Mouse (Mus musculus): Measurements from ENCODE around the gene Clasp2. TPM values are rescaled to one million over a fixed set of nuclear protein-coding genes. Genes with fewer than 3 reads are reported as not detected.
A peak's percentile ranks its signal among the peaks of the same experiment; 100 is the strongest.

Gene Clasp2
- polyA plus RNA-seq, 1 experiment from 2014 or later: 23.1 TPM

- H3K4me2 ChIP-seq: peak overlapping the region; percentile 52
- H3K36me3 ChIP-seq: peaks cover 60% of the 10 kb centered on the region
- 52% methylated on average over 5 of the region's 5 CpGs for WGBS (ENCODE audit: insufficient replicate concordance)
- no peaks in the 10 kb centered on the region for H3K27me3 ChIP-seq (replicated peaks)
- no peak overlapping the region for H3K4me3 ChIP-seq
- peaks cover 22% of the 10 kb centered on the region for H3K4me1 ChIP-seq
- H3K9me3 ChIP-seq (replicated peaks): no peaks in the 10 kb centered on the region
- H3K9ac ChIP-seq: peak overlapping the region; percentile 2; the same call in 1 of the 2 replicates
- peak overlapping the region; percentile 78 for H3K27ac ChIP-seq
- ATAC-seq: peak; percentile 98
Measured at GRCm38 (mm10) chr9:113915789-113916188, 174.5 kb downstream of the Clasp2 start.

- Histone ChIP-seq H3K27me3 (replicated peaks) (no peaks in the 10 kb centered on the region), H3K4me2 (no peak overlapping the region), H3K27ac (no peak overlapping the region), H3K36me3 (peaks cover 53% of the 10 kb centered on the region), H3K9ac (no peak overlapping the region), H3K4me1 (no peaks in the 10 kb centered on the region), H3K4me3 (no peak overlapping the region), H3K9me3 (replicated peaks) (no peaks in the 10 kb centered on the region)
- ATAC-seq: no peak
- WGBS (ENCODE audit: insufficient replicate concordance): 83% methylated on average over 5 of the region's 5 CpGs
Measured at GRCm38 (mm10) chr9:113922677-113923076, 181.4 kb downstream of the Clasp2 start.

GRCm38 (mm10) chr9:113924883-113925282 is 183.6 kb downstream of the Clasp2 start:
- ATAC-seq: no peak
- Histone ChIP-seq H3K9ac (no peak overlapping the region), H3K36me3 (peaks cover 45% of the 10 kb centered on the region), H3K27me3 (replicated peaks) (no peaks in the 10 kb centered on the region), H3K4me3 (no peak overlapping the region), H3K4me1 (peaks cover 7% of the 10 kb centered on the region), H3K27ac (no peak overlapping the region), H3K9me3 (replicated peaks) (no peaks in the 10 kb centered on the region), H3K4me2 (no peak overlapping the region)
- WGBS (ENCODE audit: insufficient replicate concordance): 79% methylated on average over 5 of the region's 5 CpGs

DNA sequence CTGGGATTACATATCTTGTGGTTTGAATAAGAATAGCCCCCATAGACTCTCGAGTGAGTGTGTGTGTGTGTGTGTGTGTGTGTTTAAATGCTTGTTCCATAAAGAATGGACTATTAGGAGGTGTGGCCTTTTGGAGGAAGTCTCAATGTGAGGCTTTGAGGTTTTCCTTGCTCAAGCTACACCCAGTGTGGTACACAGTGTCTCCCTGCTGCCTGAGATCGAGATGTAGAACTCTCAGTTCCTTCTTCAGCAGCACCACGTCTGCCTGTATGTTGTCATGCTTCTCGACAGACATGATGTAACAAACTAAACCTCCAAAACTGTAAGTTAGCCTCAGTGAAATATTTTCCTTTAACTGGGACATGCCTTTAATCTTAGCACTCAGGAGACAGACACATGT is 187.3 kb downstream of the Clasp2 start:
- ATAC-seq: no peak
- peaks cover 24% of the 10 kb centered on the region for H3K4me1 ChIP-seq
- 27% methylated on average over 4 of the region's 4 CpGs for WGBS (ENCODE audit: insufficient replicate concordance)

DNA sequence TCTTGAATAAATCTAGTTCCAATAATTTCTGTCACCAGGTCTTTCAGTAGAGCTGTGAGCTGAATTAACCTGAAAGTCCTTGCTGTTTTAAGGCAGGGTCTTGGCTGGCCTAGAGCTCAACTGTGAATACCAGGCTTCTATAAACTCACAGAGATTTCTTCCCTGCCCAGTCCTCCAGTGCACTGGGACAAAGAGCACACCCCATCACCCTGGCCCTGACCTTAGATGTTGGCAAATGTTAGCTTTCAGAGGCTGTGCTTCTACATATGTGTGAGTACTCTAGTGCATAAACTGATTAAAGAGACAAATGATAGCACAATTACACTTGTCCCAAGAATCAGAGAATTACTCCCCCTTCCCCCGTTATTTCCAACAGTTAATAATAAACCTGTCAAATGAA is 188.4 kb downstream of the Clasp2 start:
- Histone ChIP-seq H3K27ac (peak overlapping the region; percentile 98), H3K4me2 (peak overlapping the region; percentile 73), H3K4me1 (peaks cover 35% of the 10 kb centered on the region), H3K36me3 (peaks cover 5% of the 10 kb centered on the region; the same call in 1 of the 2 replicates), H3K27me3 (replicated peaks) (no peaks in the 10 kb centered on the region), H3K9me3 (replicated peaks) (no peaks in the 10 kb centered on the region), H3K4me3 (peak overlapping the region; percentile 98), H3K9ac (peak overlapping the region; percentile 67; the same call in 1 of the 2 replicates)
- WGBS (ENCODE audit: insufficient replicate concordance): 63% methylated on average over 1 of the region's 1 CpGs
- no peak for ATAC-seq

More for the DNA sequence above, 187.3 kb downstream of the Clasp2 start:
- Histone ChIP-seq H3K9ac (no peak overlapping the region), H3K27ac (no peak overlapping the region), H3K9me3 (replicated peaks) (no peaks in the 10 kb centered on the region), H3K4me2 (no peak overlapping the region), H3K4me3 (no peak overlapping the region), H3K36me3 (peaks cover 15% of the 10 kb centered on the region), H3K27me3 (replicated peaks) (no peaks in the 10 kb centered on the region)

DNA sequence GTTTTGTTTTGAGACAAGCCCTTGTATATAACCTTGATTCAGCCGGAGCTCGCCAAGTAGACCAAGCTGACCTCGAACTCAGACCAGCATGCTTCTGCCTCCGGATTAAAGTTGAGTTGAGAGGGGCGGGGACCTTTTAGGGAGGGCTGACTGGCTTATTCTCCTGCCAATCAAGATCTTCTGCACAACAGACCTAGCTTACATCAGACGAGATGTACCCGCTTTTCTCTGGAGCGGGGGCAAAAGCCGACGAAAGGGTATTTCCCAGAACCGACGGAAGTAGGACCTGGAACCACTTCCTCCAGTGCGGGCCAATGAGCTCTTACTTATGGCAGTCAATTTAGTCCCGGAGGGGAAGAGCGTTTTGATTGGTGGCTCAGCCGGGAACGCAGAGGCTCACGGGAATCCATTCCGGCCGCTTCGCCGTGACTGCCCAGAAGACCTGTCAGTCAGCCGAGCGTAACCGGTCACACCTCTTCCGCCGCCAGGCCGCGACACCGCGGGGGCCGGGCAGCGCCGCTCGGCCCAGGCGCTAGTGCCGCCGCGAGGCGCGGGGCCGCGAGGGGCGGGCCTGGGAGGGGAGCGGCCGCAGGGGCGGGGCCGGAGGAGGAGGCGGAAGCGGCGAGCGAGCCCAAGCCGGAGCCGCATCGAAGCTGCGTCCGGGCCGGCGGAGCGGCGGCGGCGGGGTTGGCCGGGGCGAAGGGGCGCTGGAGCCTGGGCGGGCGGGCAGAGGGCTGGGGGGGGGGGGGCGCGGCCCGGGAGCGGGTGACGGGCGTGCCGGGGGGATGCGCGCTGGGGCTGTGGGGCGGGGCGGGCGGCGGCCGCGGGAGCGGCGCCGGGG is 189.5 kb downstream of the Clasp2 start, which contains the start of gene Ubp1:
Ubp1 (plus strand) TSS at position 401 of the 841 bp plus-strand sequence.
- Histone ChIP-seq H3K4me2 (peak within 1 kb of the TSS; percentile 81), H3K27ac (peak within 1 kb of the TSS; percentile 98), H3K27me3 (replicated peaks) (no peaks in the 10 kb centered on the region), H3K4me1 (peaks cover 45% of the 10 kb centered on the region), H3K9me3 (replicated peaks) (no peaks in the 10 kb centered on the region), H3K4me3 (peak within 1 kb of the TSS; percentile 98), H3K36me3 (0 out of 2 replicates have a peak, but pooled peaks cover under 1% of the 10 kb centered on the region), H3K9ac (peak within 1 kb of the TSS; percentile 100)
- WGBS (ENCODE audit: insufficient replicate concordance): under 1% methylated on average over 36 of the region's 86 CpGs
- ATAC-seq: peak; percentile 97

- under 1% methylated on average over 70 of the region's 91 CpGs for WGBS (ENCODE audit: insufficient replicate concordance)
- ATAC-seq: peak; percentile 20; the same call in 1 of the 2 replicates
Measured at GRCm38 (mm10) chr9:113931375-113932099, 190.3 kb downstream of the Clasp2 start.

GRCm38 (mm10) chr9:113932100-113932470 is 190.8 kb downstream of the Clasp2 start:
- Histone ChIP-seq H3K27ac (peak overlapping the region; percentile 98), H3K36me3 (0 out of 2 replicates have a peak, but pooled peaks cover 6% of the 10 kb centered on the region), H3K4me1 (peaks cover 57% of the 10 kb centered on the region), H3K9me3 (replicated peaks) (no peaks in the 10 kb centered on the region), H3K4me2 (peak overlapping the region; percentile 81), H3K9ac (peak overlapping the region; percentile 100), H3K27me3 (replicated peaks) (no peaks in the 10 kb centered on the region), H3K4me3 (peak overlapping the region; percentile 98)
- no peak for ATAC-seq
- 3% methylated on average over 8 of the region's 8 CpGs for WGBS (ENCODE audit: insufficient replicate concordance)

More at GRCm38 (mm10) chr9:113931375-113932099, 190.3 kb downstream of the Clasp2 start:
- H3K4me2 ChIP-seq: peak overlapping the region; percentile 81
- 0 out of 2 replicates have a peak, but pooled peaks cover 6% of the 10 kb centered on the region for H3K36me3 ChIP-seq
- peak overlapping the region; percentile 98 for H3K4me3 ChIP-seq
- no peaks in the 10 kb centered on the region for H3K9me3 ChIP-seq (replicated peaks)
- peak overlapping the region; percentile 98 for H3K27ac ChIP-seq
- H3K4me1 ChIP-seq: peaks cover 53% of the 10 kb centered on the region
- H3K27me3 ChIP-seq (replicated peaks): no peaks in the 10 kb centered on the region
- H3K9ac ChIP-seq: peak overlapping the region; percentile 100

DNA sequence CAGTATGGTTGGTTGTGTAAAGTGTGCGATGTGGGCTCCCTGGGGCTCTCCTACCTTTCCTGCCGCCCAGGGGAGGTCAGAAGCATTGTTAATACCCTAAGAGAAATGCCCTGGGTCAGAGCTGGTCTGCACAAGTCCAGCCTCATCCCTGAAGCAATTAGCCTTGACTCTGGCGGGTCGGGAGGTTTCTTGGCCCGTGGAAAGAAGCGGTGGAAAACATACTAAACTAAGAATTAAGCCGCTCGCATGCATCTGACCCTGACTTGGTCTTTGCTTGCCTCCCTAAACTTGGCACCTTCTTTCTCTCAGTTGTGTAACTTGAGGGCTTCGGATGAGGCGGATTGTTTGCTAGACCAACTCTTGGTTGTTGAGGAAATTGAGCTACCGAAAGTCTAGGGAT is 191.2 kb downstream of the Clasp2 start:
- Histone ChIP-seq H3K4me1 (peaks cover 61% of the 10 kb centered on the region), H3K4me3 (peak overlapping the region; percentile 98), H3K9me3 (replicated peaks) (no peaks in the 10 kb centered on the region), H3K27ac (peak overlapping the region; percentile 98), H3K4me2 (peak overlapping the region; percentile 81), H3K9ac (peak overlapping the region; percentile 100), H3K27me3 (replicated peaks) (no peaks in the 10 kb centered on the region), H3K36me3 (0 out of 2 replicates have a peak, but pooled peaks cover 6% of the 10 kb centered on the region)
- 13% methylated on average over 11 of the region's 11 CpGs for WGBS (ENCODE audit: insufficient replicate concordance)
- ATAC-seq: no peak

- Histone ChIP-seq H3K27ac (peak overlapping the region; percentile 52), H3K4me2 (peak overlapping the region; percentile 81), H3K9ac (peak overlapping the region; percentile 40; the same call in 1 of the 2 replicates), H3K4me3 (peak overlapping the region; percentile 12; the same call in 1 of the 2 replicates), H3K27me3 (replicated peaks) (no peaks in the 10 kb centered on the region), H3K9me3 (replicated peaks) (no peaks in the 10 kb centered on the region), H3K4me1 (peaks cover 81% of the 10 kb centered on the region), H3K36me3 (peaks cover 13% of the 10 kb centered on the region; the same call in 1 of the 2 replicates)
- 62% methylated on average over 5 of the region's 5 CpGs for WGBS (ENCODE audit: insufficient replicate concordance)
- no peak for ATAC-seq
Measured at GRCm38 (mm10) chr9:113935638-113936037, 194.4 kb downstream of the Clasp2 start.

- H3K36me3 ChIP-seq: peaks cover 17% of the 10 kb centered on the region; the same call in 1 of the 2 replicates
- H3K9ac ChIP-seq: peak overlapping the region; percentile 23; the same call in 1 of the 2 replicates
- H3K27ac ChIP-seq: peak overlapping the region; percentile 93
- ATAC-seq: no peak
- peaks cover 96% of the 10 kb centered on the region for H3K4me1 ChIP-seq
- H3K27me3 ChIP-seq (replicated peaks): no peaks in the 10 kb centered on the region
- WGBS (ENCODE audit: insufficient replicate concordance): 79% methylated on average over 9 of the region's 9 CpGs
- no peak overlapping the region for H3K4me3 ChIP-seq
- H3K9me3 ChIP-seq (replicated peaks): no peaks in the 10 kb centered on the region
- no peak overlapping the region for H3K4me2 ChIP-seq
Measured at GRCm38 (mm10) chr9:113939063-113939850, 198.0 kb downstream of the Clasp2 start.

All from liver, embryonic 12.5 days (tissue).